Mouse (Mus musculus): ENCODE data around the gene Cd68.

DNA sequence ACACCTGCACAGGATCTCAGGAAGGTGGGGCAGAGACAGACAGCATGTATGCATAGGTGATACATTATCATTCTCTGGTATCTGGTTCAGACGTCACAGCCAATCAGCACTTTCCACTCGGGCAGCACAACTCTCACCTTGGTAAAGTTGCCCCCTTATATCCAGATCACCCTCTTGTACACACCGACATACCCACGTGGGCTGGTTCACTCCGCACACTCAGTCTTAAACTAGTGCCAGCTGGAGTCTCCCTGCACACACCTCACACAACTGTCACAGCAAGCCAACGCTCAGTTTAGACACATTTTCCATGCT, 29.1 kb upstream of the Cd68 start:
- TF ChIP-seq CTCF (IDR thresholded peaks at IDR 0.05; ENCODE audit: extremely low read depth, insufficient read length, insufficient replicate concordance, low read depth, low read length), result no peak
- TF ChIP-seq POLR2A (IDR thresholded peaks at IDR 0.05; ENCODE audit: low read depth, low read length), result no peak

Data from small intestine, adult 2 months (tissue).